Mouse (Mus musculus): ENCODE results near the gene Sirt3.
A peak's percentile ranks its signal among the peaks of the same experiment; 100 is the strongest.
"Not testable (repeated sequence)": the region's sequence is repeated elsewhere in the genome, so short reads cannot be mapped to it uniquely, and the experiment has no call there.

Sirt3 gene

DNA sequence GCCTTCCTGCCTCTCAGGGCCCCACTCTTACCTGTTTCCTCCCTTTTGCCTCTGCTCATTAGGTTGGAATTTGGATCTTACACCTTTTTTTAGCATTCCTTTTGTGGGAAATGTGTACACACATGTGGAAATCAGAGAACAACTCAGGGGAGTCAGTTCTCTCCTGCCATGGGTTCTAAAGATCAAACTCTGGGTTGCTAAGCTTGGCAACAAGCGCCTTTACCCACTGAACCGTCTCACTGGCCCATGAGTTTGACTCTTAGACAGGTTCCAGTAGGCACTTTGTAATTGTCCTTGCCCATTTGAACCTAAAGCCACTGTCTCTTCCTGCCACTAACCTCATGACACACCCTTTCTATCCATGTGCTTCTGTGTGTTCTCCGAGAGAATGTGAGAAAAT lies 12.5 kb upstream of the Sirt3 start:
- DNase-seq = no peak

- DNase-seq = no peak
Observed at GRCm38 (mm10) chr7:140894031-140894430, 11.9 kb upstream of the Sirt3 start.

- DNase-seq = not testable (repeated sequence)
Observed at GRCm38 (mm10) chr7:140890636-140891035, 8.5 kb upstream of the Sirt3 start.

DNA sequence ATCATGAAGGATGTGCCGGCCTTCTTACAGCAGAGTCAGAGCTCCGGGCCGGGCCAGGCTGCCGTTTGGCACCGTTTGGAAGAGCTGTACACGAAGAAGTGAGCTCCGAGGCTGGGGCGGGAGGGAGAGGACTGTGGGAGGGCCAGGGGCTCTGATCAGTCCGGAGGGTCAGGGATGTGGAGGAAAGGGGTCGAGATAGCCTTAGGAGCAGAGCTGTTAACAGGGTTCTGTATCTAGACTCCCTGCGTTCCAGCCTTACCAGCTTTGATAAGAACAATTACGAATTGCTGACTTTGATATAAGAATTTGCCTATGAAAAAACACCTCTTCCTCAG lies 327 bp upstream of the Sirt3 start:
- no peak for DNase-seq

DNA sequence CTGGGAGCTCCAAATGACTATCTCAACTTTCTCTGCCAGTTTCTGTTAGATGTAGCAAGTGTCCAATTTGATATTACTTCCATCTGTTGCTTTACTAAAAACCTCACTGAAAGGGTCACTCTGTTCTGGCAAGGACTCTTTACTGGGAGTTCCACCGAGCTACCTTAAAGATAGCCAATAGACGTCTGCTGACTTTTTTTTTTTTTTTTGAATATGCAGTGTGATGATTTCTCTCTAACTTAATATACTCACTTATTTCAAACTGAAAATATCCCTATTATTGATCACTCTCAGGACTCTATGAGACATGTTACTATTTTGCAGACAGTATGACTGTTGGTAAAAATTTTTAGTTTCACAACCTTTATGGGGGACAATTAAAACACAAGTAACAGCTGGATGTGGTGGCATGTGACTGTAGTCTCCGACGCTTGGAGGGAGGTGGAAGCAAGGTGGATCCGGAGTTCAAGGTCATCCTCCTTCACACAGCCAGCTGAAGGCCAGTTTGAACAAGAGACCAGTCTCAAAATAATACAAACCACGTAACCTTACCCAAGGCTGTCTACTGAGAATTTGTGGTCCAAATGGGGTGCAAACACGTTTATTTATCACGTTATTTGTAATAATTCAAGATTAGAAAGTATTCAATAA lies 1.1 kb downstream of the Sirt3 start:
- no peak for DNase-seq

DNA sequence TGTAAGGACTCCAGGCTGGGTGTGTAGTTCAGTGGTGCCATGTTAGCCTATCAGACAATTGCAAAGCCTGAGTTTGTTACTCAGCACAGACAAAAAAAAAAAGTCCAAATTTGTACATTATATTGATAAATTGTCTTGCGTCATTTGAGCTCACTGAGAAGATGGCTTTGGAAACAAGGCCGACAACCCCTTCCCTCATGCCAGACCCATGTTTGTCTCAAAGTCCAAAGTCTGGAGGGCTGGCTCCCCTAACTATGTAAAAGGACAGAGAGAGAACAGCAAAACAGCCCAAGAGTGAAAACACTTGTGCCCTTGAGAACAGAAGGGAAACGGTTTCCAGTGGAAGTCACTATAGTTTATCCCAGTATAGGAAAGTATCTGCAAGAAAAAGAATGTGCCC lies 1.7 kb downstream of the Sirt3 start:
- no peak for DNase-seq

GRCm38 (mm10) chr7:140879355-140879754 lies 2.8 kb downstream of the Sirt3 start:
- DNase-seq = no peak

DNA sequence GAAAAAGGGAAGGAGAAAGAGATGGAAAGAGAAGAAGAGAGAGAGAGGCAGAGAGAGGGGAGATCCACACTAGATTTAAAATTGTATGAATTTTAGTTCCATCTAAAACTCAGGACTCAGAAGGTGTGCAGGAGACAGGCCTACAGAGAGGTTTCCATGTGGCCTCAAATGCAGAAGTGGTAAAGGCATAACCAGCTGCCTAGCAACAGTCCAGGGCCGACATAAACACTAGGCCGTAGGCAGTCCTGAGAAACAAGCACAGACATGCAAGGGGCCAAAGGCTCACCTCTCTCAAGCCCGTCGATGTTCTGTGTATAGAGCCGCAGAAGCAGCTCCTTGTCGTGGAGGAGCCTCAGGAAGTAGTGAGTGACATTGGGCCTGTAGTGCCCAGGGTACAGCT lies 4.7 kb downstream of the Sirt3 start:
- no peak for DNase-seq

DNA sequence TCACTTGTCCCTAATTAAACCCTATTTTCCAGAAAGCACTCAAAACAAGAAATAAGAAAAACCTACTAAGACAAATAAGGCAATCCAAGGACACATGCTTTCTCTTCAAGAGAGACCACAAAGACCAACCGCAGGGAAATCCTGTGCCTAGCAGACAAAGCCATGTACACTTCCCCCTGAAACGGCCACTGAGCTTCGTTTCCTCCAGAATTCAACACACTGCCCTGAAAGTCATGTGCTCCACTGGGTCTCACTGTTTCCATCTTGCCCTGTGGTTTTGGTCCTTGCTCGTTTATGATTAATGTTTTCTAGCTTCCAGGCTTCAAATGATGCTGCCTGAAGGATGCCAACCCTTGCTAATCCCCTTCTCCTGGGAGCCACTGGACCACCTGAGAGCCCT lies 7.9 kb downstream of the Sirt3 start:
- no peak for DNase-seq

- DNase-seq = no peak
Observed at GRCm38 (mm10) chr7:140864761-140865160, 17.3 kb downstream of the Sirt3 start.

- no peak for DNase-seq
Observed at GRCm38 (mm10) chr7:140860728-140861127, 21.4 kb downstream of the Sirt3 start.

GRCm38 (mm10) chr7:140859997-140860396 lies 22.1 kb downstream of the Sirt3 start:
- DNase-seq = no peak

DNA sequence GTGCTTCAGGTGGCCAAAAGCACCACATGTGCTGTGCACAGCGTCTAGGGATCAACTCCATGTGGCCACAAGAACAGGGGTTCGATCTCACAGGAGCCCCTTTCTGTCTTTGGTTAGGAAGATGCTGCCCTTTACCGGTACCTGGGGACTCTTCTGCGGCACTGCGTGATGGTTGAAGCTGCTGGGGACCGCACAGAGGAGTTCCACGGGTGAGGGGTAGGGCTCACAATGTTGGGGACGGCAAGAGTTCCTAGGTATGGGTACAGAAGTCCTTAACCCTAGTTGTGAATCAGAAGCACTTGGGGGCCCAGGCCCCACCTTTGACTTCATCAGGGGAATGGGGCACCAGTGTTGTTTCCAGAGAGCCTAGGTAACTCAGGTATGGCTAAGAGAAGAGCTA lies 23.4 kb downstream of the Sirt3 start:
- DNase-seq = no peak

DNA sequence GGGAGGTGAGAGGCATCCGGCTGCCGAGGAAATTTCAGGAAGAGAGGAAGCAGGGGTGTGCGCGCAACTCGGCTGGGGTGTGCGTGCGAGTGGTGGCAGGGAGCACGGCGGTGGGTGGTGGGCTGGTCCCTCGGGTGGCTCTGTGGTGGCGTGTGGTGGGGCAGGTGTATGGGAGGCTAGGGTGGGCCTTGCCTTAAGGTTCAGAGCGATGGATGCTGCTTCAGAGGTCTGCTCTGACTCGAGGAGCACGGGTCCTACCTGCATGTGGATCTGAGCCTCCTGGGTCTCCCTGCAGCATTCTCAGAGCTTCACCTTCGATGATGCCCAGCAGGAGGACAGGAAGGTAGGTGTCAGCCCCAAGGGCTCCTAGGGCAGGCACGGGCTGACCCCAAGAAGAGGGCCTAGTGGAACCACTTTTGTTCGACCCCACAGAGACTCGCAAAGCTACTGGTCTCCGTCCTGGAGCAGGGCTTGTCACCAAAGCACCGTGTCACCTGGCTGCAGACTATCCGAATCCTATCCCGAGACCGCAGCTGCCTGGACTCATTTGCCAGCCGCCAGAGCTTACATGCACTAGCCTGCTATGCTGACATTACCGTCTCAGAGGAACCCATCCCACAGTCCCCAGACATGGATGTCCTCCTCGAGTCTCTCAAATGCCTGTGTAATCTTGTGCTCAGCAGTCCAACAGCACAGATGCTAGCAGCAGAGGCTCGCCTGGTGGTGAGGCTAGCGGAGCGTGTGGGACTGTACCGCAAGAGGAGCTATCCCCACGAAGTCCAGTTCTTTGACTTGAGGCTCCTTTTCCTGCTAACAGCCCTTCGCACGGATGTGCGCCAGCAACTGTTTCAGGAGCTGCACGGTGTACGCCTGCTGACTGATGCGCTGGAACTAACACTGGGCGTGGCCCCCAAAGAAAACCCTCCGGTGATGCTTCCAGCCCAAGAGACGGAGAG lies 24.3 kb downstream of the Sirt3 start, which contains the start of gene Bet1l:
Gene Bet1l (minus strand): TSS at position 28 of the 956 bp plus-strand sequence.
- DNase-seq = no peak

DNA sequence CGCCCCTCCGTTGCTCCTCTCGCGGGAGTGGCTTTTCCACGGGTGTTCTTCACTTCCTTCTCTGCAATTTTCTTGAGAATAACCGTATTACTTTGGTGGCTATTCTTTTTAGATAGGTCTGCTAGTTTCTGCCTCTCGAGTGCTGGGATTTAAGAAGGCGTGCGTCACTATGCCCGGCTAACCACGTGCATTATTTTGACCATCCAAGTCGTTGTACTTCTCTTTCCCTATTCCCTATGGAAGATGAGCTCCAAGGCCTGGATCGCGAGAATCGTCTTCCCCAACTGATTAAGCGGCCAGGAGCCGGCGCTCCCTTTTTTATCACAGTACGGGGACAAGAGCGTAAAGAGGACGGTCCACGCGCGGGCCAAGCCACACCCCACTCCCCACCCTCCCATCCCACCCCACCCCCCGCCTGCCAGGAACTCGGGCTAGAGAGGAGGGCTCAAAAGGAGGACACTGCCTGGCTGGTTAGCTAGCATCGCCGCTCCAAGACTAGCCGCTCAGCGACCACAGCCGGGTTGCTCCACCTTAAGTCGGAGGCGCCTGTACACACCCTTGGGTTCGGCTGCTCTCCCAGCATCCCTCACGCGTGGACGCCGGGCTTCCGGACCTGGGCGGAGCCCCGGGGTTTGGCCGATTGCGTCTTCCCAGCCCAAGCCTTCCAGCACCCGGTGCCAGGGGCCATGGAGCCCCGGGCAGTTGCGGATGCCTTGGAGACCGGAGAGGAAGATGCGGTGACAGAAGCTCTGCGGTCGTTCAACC lies 25.1 kb downstream of the Sirt3 start, which contains the start of gene Ric8a:
Gene Ric8a (plus strand): TSS at position 173 of the 765 bp plus-strand sequence.
- DNase-seq = peak; percentile 81

- DNase-seq = peak; percentile 76
Observed at GRCm38 (mm10) chr7:140855860-140856784, 26.0 kb downstream of the Sirt3 start, which contains the start of gene Gm45785. TSS of gene Gm45785 (minus strand) at chr7:140856331.

- no peak for DNase-seq
Observed at GRCm38 (mm10) chr7:140855181-140855580, 26.9 kb downstream of the Sirt3 start.

- DNase-seq = no peak
Observed at GRCm38 (mm10) chr7:140854483-140854882, 27.6 kb downstream of the Sirt3 start.

GRCm38 (mm10) chr7:140853386-140853785 lies 28.7 kb downstream of the Sirt3 start:
- no peak for DNase-seq

GRCm38 (mm10) chr7:140851916-140852315 lies 30.2 kb downstream of the Sirt3 start:
- DNase-seq = no peak

DNA sequence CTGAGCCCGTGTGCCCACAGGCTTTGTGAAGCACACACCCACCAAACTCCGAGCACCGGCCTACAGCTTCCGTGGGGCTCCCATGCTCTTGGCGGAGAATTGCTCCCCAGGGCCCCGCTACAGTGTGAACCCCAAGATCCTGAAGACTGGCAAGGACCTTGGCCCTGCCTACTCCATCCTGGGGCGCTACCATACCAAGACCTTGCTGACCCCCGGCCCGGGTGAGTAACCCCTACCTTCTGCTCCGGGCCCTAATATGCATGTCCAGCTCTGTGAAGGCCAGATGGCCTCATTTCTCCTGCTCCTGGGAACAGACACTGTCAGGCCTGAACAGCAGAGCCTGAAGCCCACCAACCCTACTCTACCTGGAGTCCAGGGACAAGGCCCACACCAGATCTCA lies 33.5 kb downstream of the Sirt3 start:
- DNase-seq = no peak
